Mouse (Mus musculus): ENCODE measurements at regions not wholly inside any gene's neighbourhood (a gene's known extent, or its start where the extent isn't known, plus 50 kb on each side); places are given as distances from the start of the nearest gene placed in this dataset.

- no peak for DNase-seq (ENCODE audit: low spot score in 2 of 2)
These were observed 50.1 kb upstream of the Cpm start for GRCm38 (mm10) chr10:117579210-117579609.

- DNase-seq (ENCODE audit: low spot score in 2 of 2) = no peak
These were observed 50.6 kb upstream of the Cpm start for GRCm38 (mm10) chr10:117578696-117579146.

GRCm38 (mm10) chr10:117577970-117578695 lies 51.2 kb upstream of the Cpm start:
- DNase-seq (ENCODE audit: low spot score in 2 of 2) = no peak

- DNase-seq (ENCODE audit: low spot score in 2 of 2) = no peak
These were observed 52.2 kb upstream of the Cpm start for GRCm38 (mm10) chr10:117576881-117577730.

GRCm38 (mm10) chr10:117576154-117576859 lies 53.0 kb upstream of the Cpm start:
- DNase-seq (ENCODE audit: low spot score in 2 of 2) = no peak

GRCm38 (mm10) chr10:117575404-117576153 lies 53.7 kb upstream of the Cpm start:
- DNase-seq (ENCODE audit: low spot score in 2 of 2) = no peak

- no peak for DNase-seq (ENCODE audit: low spot score in 2 of 2)
These were observed 54.4 kb upstream of the Cpm start for GRCm38 (mm10) chr10:117574915-117575314.

- DNase-seq (ENCODE audit: low spot score in 2 of 2) = no peak
These were observed 55.1 kb upstream of the Cpm start for GRCm38 (mm10) chr10:117574056-117574727.

- no peak for DNase-seq (ENCODE audit: low spot score in 2 of 2)
These were observed 55.8 kb upstream of the Cpm start for GRCm38 (mm10) chr10:117573596-117573850.

- no peak for DNase-seq (ENCODE audit: low spot score in 2 of 2)
These were observed 56.3 kb upstream of the Cpm start for GRCm38 (mm10) chr10:117572746-117573595.

- peak in 1 of 2 experiments; percentile 18 for DNase-seq (ENCODE audit: low spot score in 2 of 2)
These were observed 57.3 kb upstream of the Cpm start for GRCm38 (mm10) chr10:117571891-117572573.

- DNase-seq (ENCODE audit: low spot score in 2 of 2) = peak; percentile 12 to 17
These were observed 58.1 kb upstream of the Cpm start for GRCm38 (mm10) chr10:117570971-117571861.

GRCm38 (mm10) chr10:117570091-117570970 lies 59.0 kb upstream of the Cpm start:
- DNase-seq (ENCODE audit: low spot score in 2 of 2) = no peak

- DNase-seq (ENCODE audit: low spot score in 2 of 2) = no peak
These were observed 59.8 kb upstream of the Cpm start for GRCm38 (mm10) chr10:117569301-117570079.

- DNase-seq (ENCODE audit: low spot score in 2 of 2) = no peak
These were observed 60.6 kb upstream of the Cpm start for GRCm38 (mm10) chr10:117568472-117569300.

- no peak for DNase-seq (ENCODE audit: low spot score in 2 of 2)
These were observed 61.2 kb upstream of the Cpm start for GRCm38 (mm10) chr10:117568138-117568387.

Data from left cerebral cortex, adult 8-10 months (tissue).